Mouse (Mus musculus): ENCODE results near the gene Lhx1. TPM values are rescaled to one million over a fixed set of nuclear protein-coding genes. Genes with fewer than 3 reads are reported as not detected.

Gene Lhx1
- polyA plus RNA-seq, 1 experiment from 2014 or later: 0.32 TPM

DNA sequence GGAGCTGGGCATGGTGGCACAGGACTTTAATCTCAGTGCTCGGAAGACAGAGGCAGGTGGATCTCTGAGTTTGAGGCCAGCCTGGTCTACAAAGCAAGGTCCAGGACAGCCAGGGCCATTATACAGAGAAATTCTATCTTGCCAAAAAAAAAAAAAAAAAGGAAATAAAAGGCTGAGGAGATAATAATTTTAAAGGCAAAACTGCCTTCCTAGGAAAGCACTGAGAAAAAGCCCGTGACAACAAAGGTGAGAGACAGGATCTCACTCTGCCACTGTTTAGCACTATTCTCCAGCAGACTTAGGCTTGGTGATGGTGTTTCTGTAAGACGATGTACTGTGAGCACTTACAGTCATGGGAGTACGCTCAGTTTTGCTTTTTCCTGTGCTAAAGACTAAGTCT is 49.3 kb downstream of the Lhx1 start:
- H3K9me3 ChIP-seq (replicated peaks; ENCODE audit: control insufficient read depth, low read length): no peaks in the 10 kb centered on the region
- no peak overlapping the region for H3K4me2 ChIP-seq (ENCODE audit: low read depth, low read length)
- 93% methylated on average over 4 of the region's 4 CpGs for WGBS
- H3K36me3 ChIP-seq (ENCODE audit: control insufficient read depth, insufficient read depth, low read length): no peaks in the 10 kb centered on the region
- no peak overlapping the region for H3K9ac ChIP-seq (ENCODE audit: low read length)
- H3K4me1 ChIP-seq (ENCODE audit: control insufficient read depth, insufficient read depth, low read length): 0 out of 2 replicates have a peak, but pooled peaks cover 2% of the 10 kb centered on the region
- H3K27ac ChIP-seq (ENCODE audit: low read length): no peak overlapping the region
- no peak overlapping the region for H3K4me3 ChIP-seq (replicated peaks; ENCODE audit: low read length)
- H3K27me3 ChIP-seq (ENCODE audit: control insufficient read depth, insufficient read depth, low read length): no peaks in the 10 kb centered on the region
- no peak for ATAC-seq (ENCODE audit: insufficient read depth, low FRiP score)

DNA sequence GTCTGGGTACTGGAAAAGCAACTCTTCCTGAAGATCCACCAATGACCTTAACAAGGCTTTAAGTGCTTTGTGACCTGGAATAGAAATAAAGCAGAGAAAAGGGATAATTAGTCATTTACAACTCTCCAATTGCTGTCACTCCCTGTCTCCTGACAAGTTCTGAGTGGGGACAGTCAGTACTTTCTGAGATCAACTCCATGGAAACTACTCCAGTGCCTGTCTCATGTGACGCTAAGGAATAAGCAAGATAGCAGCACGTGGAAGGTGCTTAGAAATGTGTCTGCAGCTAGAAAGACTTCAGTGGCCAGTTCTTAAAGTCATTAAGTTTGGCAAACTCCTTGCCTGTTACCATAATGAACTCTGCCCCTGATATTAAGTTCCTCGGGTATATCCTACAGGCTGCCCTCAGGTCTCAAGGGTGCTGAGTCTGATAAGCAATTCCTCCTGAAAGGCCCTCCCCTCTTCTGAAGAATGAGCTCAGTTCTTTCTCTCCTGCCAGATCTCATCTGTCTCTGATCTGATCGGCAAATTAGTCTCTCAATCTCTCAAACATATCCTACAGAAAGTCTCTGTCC is 52.2 kb downstream of the Lhx1 start:
- Histone ChIP-seq H3K4me1 (ENCODE audit: control insufficient read depth, insufficient read depth, low read length) (no peaks in the 10 kb centered on the region), H3K36me3 (ENCODE audit: control insufficient read depth, insufficient read depth, low read length) (no peaks in the 10 kb centered on the region), H3K27me3 (ENCODE audit: control insufficient read depth, insufficient read depth, low read length) (no peaks in the 10 kb centered on the region), H3K27ac (ENCODE audit: low read length) (no peak overlapping the region), H3K4me3 (replicated peaks; ENCODE audit: low read length) (no peak overlapping the region), H3K9me3 (replicated peaks; ENCODE audit: control insufficient read depth, low read length) (no peaks in the 10 kb centered on the region), H3K4me2 (ENCODE audit: low read depth, low read length) (no peak overlapping the region), H3K9ac (ENCODE audit: low read length) (no peak overlapping the region)
- ATAC-seq (ENCODE audit: insufficient read depth, low FRiP score): no peak
- WGBS: 72% methylated on average over 4 of the region's 4 CpGs

Other genes with a start within 250 kb of the Lhx1 start
- gene Aatf, start 12.0 kb downstream of the Lhx1 start, polyA plus RNA-seq (2015; fragmentation: Nextera tagmentation; extraction: Ambion mirVana): 50.1 and 55.3 TPM in 2 replicates

Data from stomach, embryonic 16.5 days (tissue).